Mouse (Mus musculus) myocyte (in vitro differentiated cells): ENCODE measurements around the gene Guca2a.

ENCODE experiments used
- E2F4 ChIP-seq: IDR thresholded peaks from one replicate; pipeline ENCODE4 v1.6.1; 2011; ENCODE audit warnings: mild to moderate bottlenecking, control low read depth, moderate library complexity; ENCODE audit not compliant: insufficient read depth
- MAX ChIP-seq: IDR thresholded peaks from one replicate; pipeline ENCODE4 v1.6.1; 2011; ENCODE audit warnings: low read depth, mild to moderate bottlenecking, control low read depth
- MYOD1 ChIP-seq, 3 experiments: IDR thresholded peaks; one replicate each; pipeline ENCODE4 v1.6.1; 2011; ENCODE audit warnings: control low read depth in 2 of 3, low read depth in 2 of 3, mild to moderate bottlenecking in 2 of 3, moderate library complexity in 1 of 3; ENCODE audit not compliant: insufficient read length in 2 of 3, control insufficient read depth in 1 of 3
- MYOG ChIP-seq, 3 experiments: IDR thresholded peaks; one replicate each; pipeline ENCODE4 v1.6.1; 2011; ENCODE audit warnings: control low read depth in 2 of 3, low read depth in 2 of 3, mild to moderate bottlenecking in 2 of 3; ENCODE audit not compliant: insufficient read length in 2 of 3, control insufficient read depth in 1 of 3, insufficient read depth in 1 of 3
- POLR2A ChIP-seq: IDR thresholded peaks from one replicate; pipeline ENCODE4 v1.6.1; 2011; ENCODE audit warnings: low read depth, mild to moderate bottlenecking, control low read depth, moderate library complexity; ENCODE audit not compliant: insufficient read length
- POLR2AphosphoS2 ChIP-seq: IDR thresholded peaks from one replicate; pipeline ENCODE4 v1.6.1; 2011; ENCODE audit warnings: low read depth, control low read depth; ENCODE audit not compliant: insufficient read length
- SRF ChIP-seq: IDR thresholded peaks from one replicate; pipeline ENCODE4 v1.6.1; 2011; ENCODE audit warnings: low read depth; ENCODE audit not compliant: control insufficient read depth, insufficient read length
- TCF12 ChIP-seq: IDR thresholded peaks from one replicate; pipeline ENCODE4 v1.6.1; 2011; ENCODE audit warnings: mild to moderate bottlenecking, control low read depth; ENCODE audit not compliant: poor library complexity, insufficient read depth, severe bottlenecking
- TCF3 ChIP-seq: IDR thresholded peaks from one replicate; pipeline ENCODE4 v1.6.1; 2011; ENCODE audit warnings: low read depth, control low read depth; ENCODE audit not compliant: insufficient read length
- USF1 ChIP-seq: IDR thresholded peaks from one replicate; pipeline ENCODE4 v1.6.1; 2011; ENCODE audit warnings: low read depth, mild to moderate bottlenecking, control low read depth, moderate library complexity

GRCm38 (mm10) chr4:119631115-119631919 is 6.2 kb upstream of the Guca2a start:
- TF ChIP-seq POLR2A (no peak), E2F4 (no peak), MAX (no peak), TCF12 (no peak), TCF3 (no peak), MYOG (IDR thresholded peaks at IDR 0.05; ENCODE audit: control insufficient read depth in 1 of 3, insufficient read depth in 1 of 3, insufficient read length in 2 of 3, low read depth in 2 of 3) (no peak), POLR2AphosphoS2 (no peak), SRF (no peak), USF1 (no peak), MYOD1 (IDR thresholded peaks at IDR 0.05; ENCODE audit: control insufficient read depth in 1 of 3, insufficient read length in 2 of 3, low read depth in 2 of 3) (no peak)
